Comparison of ENCODE assay signal across 10 mouse cellular contexts in genomic region chr16:25483831-25484254, GRCm38 (mm10).
A peak's percentile ranks its signal among the peaks of the same experiment; 100 is the strongest.
DNase-seq lines count a peak whose midpoint lies in the region; ATAC-seq and TF ChIP-seq lines count a peak whose summit lies in the region.
"Had no signal": no experiment of that assay in that cellular context is flagged by ENCODE, and none has a peak within 500 bp of the region (broad histone marks: within the 10 kb centered on the region; RNA-seq: fewer than 3 reads in every experiment).

No protein-coding gene starts in this region.

- peak; percentile 74 for ATAC-seq in forebrain, embryonic 13.5 days
- no peak for ATAC-seq in forebrain, embryonic 12.5 days (ENCODE audit: low FRiP score)
- 0 out of 2 replicates have a peak, but pooled peaks have one; percentile 4 for ATAC-seq in neural tube, embryonic 12.5 days (ENCODE audit: low FRiP score, low read depth)
- ATAC-seq in neural tube, embryonic 15.5 days (ENCODE audit: low FRiP score) = no peak
- ATAC-seq in kidney, embryonic 16.5 days (ENCODE audit: low FRiP score, low TSS enrichment) = peak; percentile 49; the same call in 1 of the 2 replicates
- peak; percentile 76 for ATAC-seq in stomach, embryonic 15.5 days (ENCODE audit: insufficient read depth, low FRiP score, low read depth)
- ATAC-seq in CD4-positive, CD25-positive, alpha-beta regulatory T cell, adult 4 months = no peak

- H3K9ac ChIP-seq in forebrain, embryonic 13.5 days = no peak overlapping the region
- H3K9ac ChIP-seq in forebrain, embryonic 12.5 days = no peak overlapping the region
- H3K9ac ChIP-seq in neural tube, embryonic 12.5 days = no peak overlapping the region
- H3K9ac ChIP-seq in neural tube, embryonic 15.5 days (replicated peaks) = no peak overlapping the region
- no peak overlapping the region for H3K9ac ChIP-seq in kidney, embryonic 16.5 days (replicated peaks; ENCODE audit: low read length)
- H3K9ac ChIP-seq in stomach, embryonic 15.5 days = no peak overlapping the region

- no peak overlapping the region for H3K4me3 ChIP-seq in forebrain, embryonic 13.5 days
- no peak overlapping the region for H3K4me3 ChIP-seq in forebrain, embryonic 12.5 days (replicated peaks)
- H3K4me3 ChIP-seq in neural tube, embryonic 12.5 days = no peak overlapping the region
- no peak overlapping the region for H3K4me3 ChIP-seq in neural tube, embryonic 15.5 days (replicated peaks)
- no peak overlapping the region for H3K4me3 ChIP-seq in kidney, embryonic 16.5 days (ENCODE audit: low read length)
- H3K4me3 ChIP-seq in stomach, embryonic 15.5 days (replicated peaks) = no peak overlapping the region
- no peak overlapping the region for H3K4me3 ChIP-seq in gastrocnemius, adult 2 months
- H3K4me3 ChIP-seq: left cerebral cortex, adult 2 months had no signal

- H3K27me3 ChIP-seq in forebrain, embryonic 13.5 days = no peaks in the 10 kb centered on the region
- H3K27me3 ChIP-seq in forebrain, embryonic 12.5 days = no peaks in the 10 kb centered on the region
- no peaks in the 10 kb centered on the region for H3K27me3 ChIP-seq in neural tube, embryonic 12.5 days (replicated peaks)
- H3K27me3 ChIP-seq in neural tube, embryonic 15.5 days (replicated peaks) = no peaks in the 10 kb centered on the region
- no peaks in the 10 kb centered on the region for H3K27me3 ChIP-seq in kidney, embryonic 16.5 days (ENCODE audit: insufficient read depth, low read length)
- no peaks in the 10 kb centered on the region for H3K27me3 ChIP-seq in stomach, embryonic 15.5 days (replicated peaks)

- WGBS in forebrain, embryonic 13.5 days = 50% methylated on average over 5 of the region's 5 CpGs
- WGBS in forebrain, embryonic 12.5 days = 66% methylated on average over 5 of the region's 5 CpGs
- 83% methylated on average over 5 of the region's 5 CpGs for WGBS in neural tube, embryonic 12.5 days
- WGBS in neural tube, embryonic 15.5 days = 61% methylated on average over 5 of the region's 5 CpGs
- WGBS in kidney, embryonic 16.5 days = 63% methylated on average over 5 of the region's 5 CpGs
- WGBS in stomach, embryonic 15.5 days = 54% methylated on average over 5 of the region's 5 CpGs

- TF ChIP-seq CTCF in gastrocnemius, adult 2 months (IDR thresholded peaks at IDR 0.05) = no peak

- no peaks in the 10 kb centered on the region for H3K9me3 ChIP-seq in forebrain, embryonic 13.5 days (replicated peaks)
- H3K9me3 ChIP-seq in forebrain, embryonic 12.5 days = no peaks in the 10 kb centered on the region
- H3K9me3 ChIP-seq in neural tube, embryonic 12.5 days = no peaks in the 10 kb centered on the region
- no peaks in the 10 kb centered on the region for H3K9me3 ChIP-seq in neural tube, embryonic 15.5 days (replicated peaks)
- no peaks in the 10 kb centered on the region for H3K9me3 ChIP-seq in kidney, embryonic 16.5 days (ENCODE audit: low read length)
- no peaks in the 10 kb centered on the region for H3K9me3 ChIP-seq in stomach, embryonic 15.5 days

- intact Hi-C loops in gastrocnemius, adult 2 months (cut with DNase I) = no loop called here

- H3K27ac ChIP-seq in forebrain, embryonic 13.5 days = no peak overlapping the region
- H3K27ac ChIP-seq in forebrain, embryonic 12.5 days = no peak overlapping the region
- no peak overlapping the region for H3K27ac ChIP-seq in neural tube, embryonic 12.5 days
- H3K27ac ChIP-seq in neural tube, embryonic 15.5 days (replicated peaks) = no peak overlapping the region
- no peak overlapping the region for H3K27ac ChIP-seq in kidney, embryonic 16.5 days (ENCODE audit: low read length)
- no peak overlapping the region for H3K27ac ChIP-seq in stomach, embryonic 15.5 days
- H3K27ac ChIP-seq in gastrocnemius, adult 2 months = no peak overlapping the region
- H3K27ac ChIP-seq: left cerebral cortex, adult 2 months had no signal

- H3K4me2 ChIP-seq in forebrain, embryonic 13.5 days = no peak overlapping the region
- H3K4me2 ChIP-seq in forebrain, embryonic 12.5 days = no peak overlapping the region
- H3K4me2 ChIP-seq in neural tube, embryonic 12.5 days (replicated peaks) = no peak overlapping the region
- H3K4me2 ChIP-seq in neural tube, embryonic 15.5 days = no peak overlapping the region
- no peak overlapping the region for H3K4me2 ChIP-seq in kidney, embryonic 16.5 days (replicated peaks; ENCODE audit: low read depth, low read length)
- H3K4me2 ChIP-seq in stomach, embryonic 15.5 days = no peak overlapping the region

- no peaks in the 10 kb centered on the region for H3K36me3 ChIP-seq in forebrain, embryonic 13.5 days (ENCODE audit: poor library complexity, severe bottlenecking)
- no peaks in the 10 kb centered on the region for H3K36me3 ChIP-seq in forebrain, embryonic 12.5 days (replicated peaks)
- no peaks in the 10 kb centered on the region for H3K36me3 ChIP-seq in neural tube, embryonic 12.5 days
- H3K36me3 ChIP-seq in neural tube, embryonic 15.5 days = no peaks in the 10 kb centered on the region
- H3K36me3 ChIP-seq in kidney, embryonic 16.5 days (ENCODE audit: insufficient read depth, low read length) = no peaks in the 10 kb centered on the region
- no peaks in the 10 kb centered on the region for H3K36me3 ChIP-seq in stomach, embryonic 15.5 days

- no peak for DNase-seq in gastrocnemius, adult 2 months
- DNase-seq: gastrocnemius, postnatal 10 days had no signal

- peaks cover 6% of the 10 kb centered on the region for H3K4me1 ChIP-seq in forebrain, embryonic 13.5 days
- H3K4me1 ChIP-seq in forebrain, embryonic 12.5 days = no peaks in the 10 kb centered on the region
- H3K4me1 ChIP-seq in neural tube, embryonic 12.5 days = no peaks in the 10 kb centered on the region
- H3K4me1 ChIP-seq in neural tube, embryonic 15.5 days = no peaks in the 10 kb centered on the region
- no peaks in the 10 kb centered on the region for H3K4me1 ChIP-seq in kidney, embryonic 16.5 days (ENCODE audit: insufficient read depth, low read length)
- no peaks in the 10 kb centered on the region for H3K4me1 ChIP-seq in stomach, embryonic 15.5 days

Comparison
In these comparisons a context has a peak if more than half of its experiments do, and no peak if none do; other contexts are left out.
1. ATAC-seq: peak in forebrain, embryonic 13.5 days (single experiment), neural tube, embryonic 12.5 days (single experiment), kidney, embryonic 16.5 days (single experiment) and stomach, embryonic 15.5 days (single experiment); none in forebrain, embryonic 12.5 days (single experiment), neural tube, embryonic 15.5 days (single experiment) and CD4-positive, CD25-positive, alpha-beta regulatory T cell, adult 4 months (single experiment).